Mouse (Mus musculus) kidney, adult 9 months (tissue): Measurements from ENCODE around the gene Gse1.

Experiments used
- DNase-seq: peaks from one replicate; pipeline ENCODE4 v3.0.0; 2022

The Gse1 gene

DNA sequence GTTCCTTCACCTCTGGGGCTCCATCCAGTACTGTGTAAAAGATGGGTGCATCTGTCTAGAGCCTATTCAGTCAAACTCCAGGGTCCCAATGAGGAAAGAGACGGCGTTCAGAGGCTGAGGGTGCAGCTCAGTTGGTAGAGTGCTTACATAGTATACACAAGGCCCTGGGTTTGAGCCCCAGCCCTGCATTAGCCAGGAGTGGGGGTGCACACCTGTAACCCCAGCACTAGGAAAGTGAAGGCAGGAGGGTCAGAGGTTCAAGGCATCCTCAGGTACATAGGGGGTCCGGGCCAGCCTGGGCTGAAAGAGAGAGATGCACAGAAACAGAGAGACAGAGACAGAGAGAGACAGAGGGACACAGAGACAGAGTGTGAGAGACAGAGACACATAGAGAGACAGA lies 15.0 kb upstream of the Gse1 start:
- DNase-seq: no peak

DNA sequence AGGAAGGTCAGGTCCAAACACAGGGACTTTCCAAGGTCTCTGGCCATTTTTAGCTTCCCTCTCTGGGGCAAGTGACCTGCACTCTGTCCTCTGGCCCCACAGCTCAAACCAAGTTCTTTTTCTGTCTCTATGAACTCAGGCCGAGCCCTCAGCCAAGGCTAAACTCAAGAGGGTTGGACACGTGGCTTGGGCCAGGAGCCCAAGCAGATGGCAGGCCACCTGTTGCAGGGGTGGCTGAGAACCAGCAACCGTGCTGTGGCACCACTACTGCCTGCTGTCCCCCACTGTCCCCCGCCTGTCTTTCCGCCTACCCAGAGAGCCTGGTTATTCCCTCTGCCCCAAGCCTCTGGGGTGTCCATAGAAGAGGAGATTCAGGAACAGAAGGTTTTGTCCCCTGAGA lies 14.3 kb upstream of the Gse1 start:
- no peak for DNase-seq

DNA sequence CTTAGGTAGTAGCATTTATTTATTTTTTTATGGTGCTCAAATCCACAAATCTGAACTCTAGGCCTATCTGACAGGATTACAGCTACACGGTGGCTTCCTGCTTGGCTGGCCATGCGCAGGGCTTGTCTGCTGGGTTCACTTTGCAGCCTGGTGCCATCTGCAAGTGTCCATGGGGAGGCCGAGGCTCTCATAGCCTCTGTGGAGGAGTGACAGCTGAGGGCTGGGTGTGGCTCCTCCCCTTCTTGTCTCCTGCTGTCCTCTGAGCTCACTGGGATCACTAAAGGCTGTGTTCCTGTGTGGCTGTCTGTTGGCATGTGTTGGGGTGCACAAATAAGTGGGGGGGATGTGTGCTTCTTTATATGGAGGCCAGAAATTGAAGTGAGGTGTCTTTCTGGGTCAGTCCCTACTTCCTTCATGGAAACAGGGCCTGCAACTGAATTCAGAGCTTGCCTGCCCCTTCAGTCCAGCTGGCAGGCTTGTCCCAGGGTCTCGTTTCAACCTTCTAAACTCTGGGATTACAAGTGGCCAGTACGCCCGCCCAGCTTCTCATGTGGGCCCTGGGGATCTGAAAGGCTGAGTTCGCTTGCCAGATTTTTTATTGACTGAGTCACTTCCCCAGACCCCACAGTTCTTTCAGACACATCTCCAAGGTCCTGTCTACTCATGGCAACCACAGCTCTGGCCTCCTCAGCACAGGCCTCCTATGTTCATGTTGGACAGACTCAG lies 12.7 kb upstream of the Gse1 start:
- DNase-seq: no peak

- DNase-seq: peak; percentile 40
Observed at GRCm38 (mm10) chr8:120216855-120217830, 11.1 kb upstream of the Gse1 start.

GRCm38 (mm10) chr8:120222548-120222947 lies 5.7 kb upstream of the Gse1 start:
- no peak for DNase-seq

GRCm38 (mm10) chr8:120224521-120225420 lies 3.5 kb upstream of the Gse1 start:
- DNase-seq: no peak

GRCm38 (mm10) chr8:120225421-120226151 lies 2.7 kb upstream of the Gse1 start:
- no peak for DNase-seq

DNA sequence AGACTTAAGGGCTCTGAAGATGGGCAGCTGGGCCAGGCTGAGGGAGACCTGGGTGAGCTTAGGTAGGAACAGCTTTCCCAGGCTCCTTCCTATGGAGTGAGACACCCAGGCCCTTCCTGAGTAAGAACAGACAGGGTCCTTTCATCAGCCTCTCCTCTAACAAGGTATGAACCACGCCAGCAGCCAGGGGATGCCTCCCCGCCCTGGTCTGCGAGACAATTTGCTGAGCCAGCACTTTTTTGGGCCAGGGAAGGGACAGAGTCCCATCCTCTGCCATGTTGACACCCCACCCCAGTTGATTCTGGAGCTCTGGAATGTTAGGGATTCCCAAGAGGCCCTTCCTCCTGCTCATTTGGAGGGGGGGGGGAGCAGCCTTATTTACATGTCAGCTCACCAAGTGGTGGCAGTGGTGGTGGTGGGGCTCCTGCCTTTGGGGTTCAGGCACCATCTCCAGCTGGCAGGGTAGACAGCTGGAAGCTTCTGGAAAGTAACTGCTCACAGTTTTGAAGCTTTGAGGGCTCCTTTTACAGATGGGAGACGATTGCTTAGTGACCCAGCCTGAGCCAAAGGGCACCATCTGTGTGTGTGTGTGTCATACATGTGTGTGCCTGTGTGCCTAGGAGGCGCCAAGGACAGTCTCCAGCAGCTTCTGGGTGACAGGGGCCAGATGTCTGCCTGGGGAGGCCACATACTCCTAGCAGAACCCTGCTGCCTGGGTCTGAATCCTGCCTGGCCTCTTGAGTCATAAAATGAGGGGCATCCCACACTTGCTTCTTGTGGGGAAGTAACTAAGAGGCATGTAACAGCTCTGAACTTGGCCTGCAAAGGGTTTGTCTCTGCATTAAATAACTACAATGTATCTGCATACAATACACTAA lies 1.3 kb upstream of the Gse1 start:
- no peak for DNase-seq

DNA sequence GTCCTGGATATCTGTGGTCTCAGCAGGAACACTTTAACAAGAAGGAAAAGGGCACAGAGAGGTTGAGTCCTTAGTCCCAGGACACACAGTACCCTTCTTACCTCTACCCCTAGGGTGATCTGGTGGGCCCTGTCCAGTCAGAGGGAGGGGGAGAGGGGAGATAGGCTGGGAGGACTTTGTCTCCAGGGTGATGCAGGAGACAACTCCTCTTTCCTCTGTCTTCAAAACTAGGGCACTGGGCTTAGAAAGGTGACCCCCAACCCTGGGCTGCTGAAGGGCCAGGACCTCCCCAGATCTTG lies 729 bp upstream of the Gse1 start:
- no peak for DNase-seq

GRCm38 (mm10) chr8:120228781-120229573 lies 721 bp downstream of the Gse1 start:
- DNase-seq: no peak

DNA sequence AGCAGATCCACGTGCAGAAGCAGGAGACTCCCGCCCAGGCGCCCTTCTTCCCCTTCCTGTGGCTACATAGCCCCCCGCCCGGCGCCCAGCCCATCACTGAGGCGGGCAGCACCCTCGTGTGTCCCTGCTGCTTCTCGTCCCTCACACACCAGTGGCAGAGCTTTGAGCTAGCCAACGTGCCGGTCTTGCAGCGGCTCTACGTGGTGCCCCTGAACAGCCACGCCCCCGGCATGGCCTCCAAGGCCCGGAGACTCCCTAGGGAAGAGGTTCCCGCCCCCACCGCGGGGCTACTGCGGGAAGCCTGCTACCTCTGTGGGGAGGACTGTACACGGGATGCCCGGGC lies 1.3 kb downstream of the Gse1 start:
- DNase-seq: no peak

- DNase-seq: no peak
Observed at GRCm38 (mm10) chr8:120230081-120230480, 1.8 kb downstream of the Gse1 start.

DNA sequence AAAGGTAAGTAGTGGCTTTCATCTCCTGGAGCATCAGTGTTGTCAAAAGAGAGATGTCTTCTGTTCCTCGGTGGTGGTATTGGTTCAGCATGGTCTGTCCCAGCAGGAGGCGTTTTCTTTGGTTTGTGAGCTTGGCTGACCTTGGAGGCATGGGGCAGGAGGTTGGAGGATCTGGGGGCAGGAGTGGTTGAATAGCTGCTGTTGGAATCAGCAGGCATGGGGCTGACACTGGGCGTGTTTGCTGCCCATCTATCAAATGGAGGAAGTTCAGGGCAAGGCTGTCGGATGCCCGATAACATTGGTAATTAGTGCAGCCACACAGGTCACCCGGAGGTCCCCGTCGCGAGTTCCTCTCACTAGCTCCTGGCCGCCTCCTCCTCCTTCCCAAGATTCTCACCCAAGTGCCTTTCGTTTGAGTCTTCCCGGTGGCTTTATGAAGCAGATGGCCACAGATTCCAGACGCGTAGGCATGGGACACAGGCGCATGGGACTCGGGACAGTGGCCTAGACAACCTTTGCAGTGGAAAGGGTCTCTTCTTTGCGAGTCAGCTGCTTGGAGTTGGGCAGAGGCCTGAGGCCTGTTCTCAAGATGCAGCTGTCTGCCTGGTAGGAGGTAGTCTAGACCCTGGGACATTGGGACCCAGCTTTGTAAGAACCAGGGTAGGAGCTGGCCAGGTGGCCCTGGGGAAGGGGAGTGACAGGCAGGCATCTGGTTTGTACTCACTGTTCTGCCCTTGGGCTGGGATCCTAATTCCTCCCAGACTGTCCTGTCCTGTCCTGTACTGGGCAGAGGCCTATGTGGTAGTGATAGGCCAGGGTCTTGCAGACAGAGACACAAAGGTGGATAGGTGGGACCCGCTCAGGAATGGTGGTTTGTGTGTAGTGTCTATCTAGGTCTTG lies 2.7 kb downstream of the Gse1 start:
- DNase-seq: peak; percentile 53

GRCm38 (mm10) chr8:120231870-120232269 lies 3.6 kb downstream of the Gse1 start:
- no peak for DNase-seq

DNA sequence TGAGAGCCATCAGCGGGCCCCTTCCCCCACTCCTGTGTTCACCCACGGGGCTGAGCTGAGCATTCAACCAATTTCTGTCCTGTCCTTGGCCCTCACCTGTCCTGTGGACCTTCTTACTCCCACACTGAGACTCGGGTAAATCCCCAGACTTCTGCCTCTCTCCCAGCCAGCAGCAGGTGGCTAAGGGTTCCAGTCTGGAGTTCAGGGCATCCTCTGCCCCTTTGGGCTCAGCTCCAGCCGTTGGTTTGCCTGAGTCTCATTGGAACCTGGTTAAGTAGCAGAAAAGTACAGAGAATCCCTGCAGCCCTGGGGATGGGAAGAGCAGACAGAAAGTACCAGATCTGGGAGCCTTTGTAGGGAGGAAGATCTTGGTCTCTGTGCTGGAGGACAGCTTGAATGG lies 4.1 kb downstream of the Gse1 start:
- no peak for DNase-seq

- no peak for DNase-seq
Observed at GRCm38 (mm10) chr8:120232913-120233312, 4.7 kb downstream of the Gse1 start.

DNA sequence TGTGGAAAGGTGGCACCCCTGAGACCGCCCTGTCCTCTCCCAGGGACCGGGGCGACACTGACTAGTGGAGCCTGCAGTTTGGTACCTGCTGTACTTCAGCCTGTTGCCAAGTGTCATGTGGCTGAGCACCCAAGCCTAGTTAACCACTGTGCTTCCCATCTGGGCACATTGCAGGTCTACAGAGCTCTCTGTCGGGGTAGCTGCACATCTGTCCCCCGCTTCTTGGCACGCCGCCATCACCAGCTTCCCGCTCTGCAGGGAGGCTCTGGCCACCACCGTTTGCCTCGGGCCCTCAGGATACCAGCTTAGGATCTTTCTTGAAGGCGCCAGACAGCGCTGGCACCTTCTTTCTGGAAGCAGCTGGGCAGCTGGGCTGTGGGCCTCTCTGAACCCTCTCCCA lies 6.2 kb downstream of the Gse1 start:
- DNase-seq: no peak

GRCm38 (mm10) chr8:120234866-120235265 lies 6.6 kb downstream of the Gse1 start:
- DNase-seq: no peak

DNA sequence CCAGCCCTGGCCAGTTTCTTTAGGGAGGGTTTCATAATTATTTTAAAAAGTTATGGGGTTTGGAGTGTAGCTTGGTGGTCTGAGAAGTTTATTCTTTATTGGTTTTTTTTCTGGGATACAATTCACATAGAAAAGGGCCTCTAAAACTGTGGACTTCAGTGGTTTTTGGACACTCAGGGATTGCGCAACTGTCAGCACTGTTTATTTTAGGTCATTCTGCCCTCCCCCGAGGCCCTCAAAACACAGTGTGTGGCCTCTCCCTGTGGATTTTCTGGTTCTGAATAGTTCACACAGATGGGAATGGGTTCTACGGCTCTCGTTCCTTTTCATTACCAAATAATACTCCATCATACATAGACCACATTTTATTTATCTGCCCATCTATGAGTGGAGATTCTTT lies 15.0 kb downstream of the Gse1 start:
- DNase-seq: no peak
